Mouse (Mus musculus) limb, embryonic 12.5 days (tissue): ENCODE results near the gene Cables2. TPM values are rescaled to one million over a fixed set of nuclear protein-coding genes. Genes with fewer than 3 reads are reported as not detected.

ENCODE experiments used
- ATAC-seq: fragments of 200-750 bp; cut with Nextera tagmentation; 2 replicates; pipeline ENCODE4 v1.8.0; 2017; ENCODE audit warnings: low read depth, moderate TSS enrichment; ENCODE audit not compliant: insufficient number of reproducible peaks, insufficient read depth, low FRiP score, low TSS enrichment
- H3K27ac ChIP-seq: fragments of 300-500 bp; sonication (generic); 2 replicates; pipeline ENCODE4 v1.5.1; 2016; ENCODE audit warnings: mild to moderate bottlenecking, moderate library complexity
- H3K27me3 ChIP-seq: fragments of 300-500 bp; sonication (generic); 2 replicates; pipeline ENCODE4 v1.6.1; 2016; ENCODE audit warnings: mild to moderate bottlenecking, moderate library complexity
- H3K36me3 ChIP-seq: fragments of 300-500 bp; sonication (generic); 2 replicates; pipeline ENCODE4 v1.6.1; 2016; ENCODE audit warnings: mild to moderate bottlenecking, moderate library complexity
- H3K4me1 ChIP-seq: fragments of 300-500 bp; sonication (generic); replicated peaks from 2 replicates; pipeline ENCODE4 v1.6.1; 2016
- H3K4me2 ChIP-seq: fragments of 300-500 bp; sonication (generic); 2 replicates; pipeline ENCODE4 v1.6.1; 2016; ENCODE audit warnings: mild to moderate bottlenecking, moderate library complexity
- H3K4me3 ChIP-seq: fragments of 300-500 bp; sonication (generic); replicated peaks from 2 replicates; pipeline ENCODE4 v1.5.1; 2016; ENCODE audit warnings: mild to moderate bottlenecking
- H3K9ac ChIP-seq: fragments of 300-500 bp; sonication (generic); replicated peaks from 2 replicates; pipeline ENCODE4 v1.6.1; 2016; ENCODE audit warnings: mild to moderate bottlenecking, moderate library complexity
- H3K9me3 ChIP-seq: fragments of 300-500 bp; sonication (generic); 2 replicates; pipeline ENCODE4 v1.6.1; 2016; ENCODE audit warnings: mild to moderate bottlenecking, moderate library complexity
- WGBS: fragments of 180-500 bp; shearing (Covaris S2); methylation state at CpG from one replicate; pipeline ENCODE4 v1.1.7; 2016; 5-methylcytosine and 5-hydroxymethylcytosine counted together
- polyA plus RNA-seq: library from polyadenylated mRNA; unstranded; fragments of >200 nt; fragmentation: Nextera tagmentation; extraction: Ambion mirVana; gene quantifications from 2 replicates; pipeline ENCODE4 v1.2.1, GENCODE M21; 2016

The Cables2 gene
- polyA plus RNA-seq, 1 experiment from 2014 or later = 20.7 TPM

GRCm38 (mm10) chr2:180303468-180303867 lies 30.2 kb upstream of the Cables2 start:
- H3K4me2 ChIP-seq = no peak overlapping the region
- H3K9me3 ChIP-seq = no peaks in the 10 kb centered on the region
- H3K9ac ChIP-seq = no peak overlapping the region
- no peak for ATAC-seq
- no peak overlapping the region for H3K4me3 ChIP-seq
- WGBS = 47% methylated on average over 12 of the region's 12 CpGs
- no peak overlapping the region for H3K27ac ChIP-seq
- no peaks in the 10 kb centered on the region for H3K36me3 ChIP-seq
- H3K27me3 ChIP-seq = 0 out of 2 replicates have a peak, but pooled peaks cover 5% of the 10 kb centered on the region
- H3K4me1 ChIP-seq = no peaks in the 10 kb centered on the region

DNA sequence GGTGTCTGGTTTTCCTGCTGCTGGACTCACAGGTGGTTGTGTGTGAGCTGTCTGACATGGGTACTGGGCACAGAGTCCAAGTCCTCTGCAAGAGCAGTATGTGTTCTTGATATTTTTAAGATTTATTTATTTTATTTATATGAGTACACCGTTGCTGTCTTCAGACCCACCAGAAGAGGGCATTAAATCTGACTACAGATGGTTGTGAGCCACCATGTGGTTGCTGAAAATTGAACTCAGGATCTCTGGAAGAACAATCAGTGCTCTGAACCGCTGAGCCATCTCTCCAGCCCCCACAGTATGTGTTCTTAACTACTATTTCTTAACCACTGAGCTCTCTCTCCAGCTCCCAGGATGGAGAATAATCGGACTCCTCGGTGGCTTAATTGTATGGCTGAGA lies 28.9 kb upstream of the Cables2 start:
- Histone ChIP-seq H3K4me1 (no peaks in the 10 kb centered on the region), H3K4me3 (no peak overlapping the region), H3K4me2 (no peak overlapping the region), H3K27ac (no peak overlapping the region), H3K9ac (no peak overlapping the region), H3K9me3 (no peaks in the 10 kb centered on the region), H3K36me3 (no peaks in the 10 kb centered on the region), H3K27me3 (0 out of 2 replicates have a peak, but pooled peaks cover 5% of the 10 kb centered on the region)
- no peak for ATAC-seq
- 74% methylated on average over 4 of the region's 4 CpGs for WGBS

DNA sequence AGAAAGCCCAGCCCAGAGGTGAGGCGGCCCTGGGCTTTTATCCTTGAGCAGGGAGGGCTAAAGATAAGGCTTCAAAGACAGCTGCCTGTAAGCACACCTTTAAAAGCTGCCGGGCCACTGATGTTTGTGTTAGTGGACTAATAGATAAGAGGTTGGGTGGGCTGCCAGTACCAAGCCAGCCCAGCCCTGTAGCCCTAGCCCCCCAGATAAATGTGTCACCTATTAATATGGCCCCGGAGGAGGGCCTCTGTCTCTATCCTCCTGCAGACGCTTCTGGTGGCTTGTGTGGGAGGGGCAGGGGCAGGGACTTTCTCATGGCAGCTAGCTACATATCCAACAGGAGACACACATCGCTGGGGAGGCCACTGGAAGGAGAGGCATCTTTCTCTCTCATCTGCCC lies 27.5 kb upstream of the Cables2 start:
- no peaks in the 10 kb centered on the region for H3K9me3 ChIP-seq
- H3K27ac ChIP-seq = no peak overlapping the region
- ATAC-seq = no peak
- 0 out of 2 replicates have a peak, but pooled peaks cover 5% of the 10 kb centered on the region for H3K27me3 ChIP-seq
- 20% methylated on average over 5 of the region's 5 CpGs for WGBS
- H3K36me3 ChIP-seq = no peaks in the 10 kb centered on the region
- no peaks in the 10 kb centered on the region for H3K4me1 ChIP-seq
- no peak overlapping the region for H3K9ac ChIP-seq
- H3K4me3 ChIP-seq = no peak overlapping the region
- no peak overlapping the region for H3K4me2 ChIP-seq

DNA sequence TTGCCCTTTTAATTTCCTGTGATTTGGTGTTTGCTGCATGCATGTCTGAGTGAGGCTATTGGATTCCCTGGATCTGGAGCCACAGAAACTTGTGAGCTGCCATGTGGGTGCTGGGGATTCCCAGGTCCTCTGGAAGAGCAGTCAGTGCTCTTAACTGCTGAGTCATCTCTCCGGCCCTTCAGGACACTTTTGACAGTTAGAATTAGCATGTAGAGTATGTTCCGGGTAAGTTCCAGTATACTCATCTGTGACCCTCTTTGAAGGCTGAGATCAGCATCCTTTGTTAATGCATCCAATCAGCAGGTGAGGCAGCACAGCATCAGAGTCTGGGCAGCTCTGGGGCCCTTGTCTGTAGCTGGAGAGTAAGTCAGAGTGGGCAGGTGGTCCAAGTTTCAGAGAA lies 27.0 kb upstream of the Cables2 start:
- H3K27ac ChIP-seq = no peak overlapping the region
- no peak overlapping the region for H3K9ac ChIP-seq
- no peak overlapping the region for H3K4me3 ChIP-seq
- 64% methylated on average over 2 of the region's 2 CpGs for WGBS
- no peaks in the 10 kb centered on the region for H3K9me3 ChIP-seq
- no peak overlapping the region for H3K4me2 ChIP-seq
- H3K4me1 ChIP-seq = no peaks in the 10 kb centered on the region
- no peak for ATAC-seq
- no peaks in the 10 kb centered on the region for H3K36me3 ChIP-seq
- 0 out of 2 replicates have a peak, but pooled peaks cover 5% of the 10 kb centered on the region for H3K27me3 ChIP-seq

DNA sequence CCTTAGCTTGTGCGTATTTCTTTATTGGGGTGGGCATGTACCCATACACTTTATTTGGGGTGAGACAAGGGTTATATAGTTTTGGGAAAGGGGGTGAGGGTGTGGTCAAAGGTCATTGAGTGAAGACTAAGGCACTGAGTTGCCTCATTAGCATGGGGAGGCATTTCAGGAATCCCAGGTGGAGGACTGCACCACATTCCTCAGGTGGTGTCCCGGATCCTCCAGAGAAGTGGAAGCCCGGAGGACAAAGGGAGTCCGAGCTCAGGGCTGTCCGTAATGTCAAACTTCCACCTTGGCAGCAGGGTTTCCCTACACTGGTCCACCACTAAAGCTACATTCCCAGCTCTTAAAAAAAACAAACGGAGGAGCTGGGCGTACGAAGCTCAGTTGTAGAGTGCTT lies 19.6 kb upstream of the Cables2 start:
- Histone ChIP-seq H3K4me1 (peaks cover 9% of the 10 kb centered on the region), H3K27ac (no peak overlapping the region), H3K9me3 (no peaks in the 10 kb centered on the region), H3K4me2 (no peak overlapping the region), H3K4me3 (no peak overlapping the region), H3K36me3 (no peaks in the 10 kb centered on the region), H3K27me3 (no peaks in the 10 kb centered on the region; the same call in 1 of the 2 replicates), H3K9ac (no peak overlapping the region)
- WGBS = 73% methylated on average over 8 of the region's 8 CpGs
- ATAC-seq = no peak; the same call in 1 of the 2 replicates

DNA sequence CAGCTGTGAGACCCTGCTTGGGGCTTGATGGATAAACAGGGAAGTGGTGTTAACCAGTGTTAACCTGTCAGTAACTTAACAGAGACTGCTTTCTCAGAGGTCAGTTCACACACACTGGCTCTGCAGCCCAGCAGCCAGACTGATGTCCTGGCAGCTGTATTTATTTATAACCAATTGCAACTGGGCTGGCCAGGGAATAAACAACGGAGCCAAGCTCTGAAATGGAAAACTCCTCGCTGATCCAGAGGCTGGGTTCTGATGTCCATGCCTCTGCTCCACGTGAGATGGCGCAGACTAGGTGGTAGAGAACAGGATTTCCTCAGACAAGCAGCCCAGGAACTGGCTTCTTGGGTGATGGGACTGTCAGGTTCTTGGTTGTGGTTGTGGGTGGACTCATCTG lies 18.7 kb upstream of the Cables2 start:
- Histone ChIP-seq H3K4me3 (no peak overlapping the region), H3K27me3 (no peaks in the 10 kb centered on the region; the same call in 1 of the 2 replicates), H3K27ac (no peak overlapping the region), H3K36me3 (no peaks in the 10 kb centered on the region), H3K4me2 (no peak overlapping the region), H3K9ac (no peak overlapping the region), H3K9me3 (no peaks in the 10 kb centered on the region), H3K4me1 (peaks cover 9% of the 10 kb centered on the region)
- 66% methylated on average over 4 of the region's 4 CpGs for WGBS
- no peak for ATAC-seq

- ATAC-seq = no peak
- 79% methylated on average over 5 of the region's 5 CpGs for WGBS
- Histone ChIP-seq H3K27ac (no peak overlapping the region), H3K4me3 (no peak overlapping the region), H3K4me2 (no peak overlapping the region), H3K9ac (no peak overlapping the region), H3K9me3 (no peaks in the 10 kb centered on the region), H3K27me3 (no peaks in the 10 kb centered on the region; the same call in 1 of the 2 replicates), H3K4me1 (peaks cover 9% of the 10 kb centered on the region), H3K36me3 (no peaks in the 10 kb centered on the region)
Observed at GRCm38 (mm10) chr2:180291566-180291965, 18.3 kb upstream of the Cables2 start.

GRCm38 (mm10) chr2:180290503-180290902 lies 17.2 kb upstream of the Cables2 start:
- 54% methylated on average over 6 of the region's 6 CpGs for WGBS
- peaks cover 9% of the 10 kb centered on the region for H3K4me1 ChIP-seq
- no peak overlapping the region for H3K4me2 ChIP-seq
- H3K9ac ChIP-seq = no peak overlapping the region
- H3K4me3 ChIP-seq = no peak overlapping the region
- no peak for ATAC-seq
- no peak overlapping the region for H3K27ac ChIP-seq
- no peaks in the 10 kb centered on the region for H3K36me3 ChIP-seq
- no peaks in the 10 kb centered on the region; the same call in 1 of the 2 replicates for H3K27me3 ChIP-seq
- H3K9me3 ChIP-seq = no peaks in the 10 kb centered on the region

GRCm38 (mm10) chr2:180289440-180290108 lies 16.3 kb upstream of the Cables2 start, which contains the start of gene Rbbp8nl:
TSS of gene Rbbp8nl (minus strand) at chr2:180289879.
- H3K9me3 ChIP-seq = no peaks in the 10 kb centered on the region
- H3K4me2 ChIP-seq = peak within 1 kb of the TSS; percentile 21; the same call in 1 of the 2 replicates
- 0 out of 2 replicates have a peak within 1 kb of the TSS, but pooled peaks have one; percentile 12 for H3K27ac ChIP-seq
- no peaks in the 10 kb centered on the region; the same call in 1 of the 2 replicates for H3K27me3 ChIP-seq
- no peak within 1 kb of the TSS for H3K9ac ChIP-seq
- H3K4me3 ChIP-seq = no peak within 1 kb of the TSS
- no peak for ATAC-seq
- peaks cover 9% of the 10 kb centered on the region for H3K4me1 ChIP-seq
- H3K36me3 ChIP-seq = no peaks in the 10 kb centered on the region
- 44% methylated on average over 16 of the region's 16 CpGs for WGBS

DNA sequence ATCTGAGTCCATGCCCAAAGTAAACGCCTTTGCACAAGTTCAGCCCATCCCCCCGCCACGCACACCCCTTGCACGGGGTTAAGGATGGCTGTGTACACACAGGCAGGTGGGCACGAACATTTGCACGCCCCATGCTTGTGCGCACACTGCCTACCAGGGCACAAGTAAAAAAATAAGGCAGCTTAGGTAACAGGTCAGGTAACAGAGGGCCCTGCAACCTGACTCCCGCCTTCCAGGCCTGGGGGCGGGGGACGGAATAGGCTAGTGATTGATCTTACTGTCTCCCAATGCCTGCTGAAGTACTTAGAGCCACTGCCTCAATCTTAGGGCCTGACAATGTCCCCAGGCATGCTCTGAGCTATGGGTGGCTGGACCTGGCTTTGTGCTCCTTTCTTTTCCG lies 15.7 kb upstream of the Cables2 start:
- Histone ChIP-seq H3K36me3 (no peaks in the 10 kb centered on the region), H3K4me2 (peak overlapping the region; percentile 21; the same call in 1 of the 2 replicates), H3K27ac (no peak overlapping the region), H3K4me3 (no peak overlapping the region), H3K9me3 (no peaks in the 10 kb centered on the region), H3K27me3 (no peaks in the 10 kb centered on the region; the same call in 1 of the 2 replicates), H3K9ac (no peak overlapping the region), H3K4me1 (peaks cover 9% of the 10 kb centered on the region)
- no peak for ATAC-seq
- 44% methylated on average over 11 of the region's 11 CpGs for WGBS

DNA sequence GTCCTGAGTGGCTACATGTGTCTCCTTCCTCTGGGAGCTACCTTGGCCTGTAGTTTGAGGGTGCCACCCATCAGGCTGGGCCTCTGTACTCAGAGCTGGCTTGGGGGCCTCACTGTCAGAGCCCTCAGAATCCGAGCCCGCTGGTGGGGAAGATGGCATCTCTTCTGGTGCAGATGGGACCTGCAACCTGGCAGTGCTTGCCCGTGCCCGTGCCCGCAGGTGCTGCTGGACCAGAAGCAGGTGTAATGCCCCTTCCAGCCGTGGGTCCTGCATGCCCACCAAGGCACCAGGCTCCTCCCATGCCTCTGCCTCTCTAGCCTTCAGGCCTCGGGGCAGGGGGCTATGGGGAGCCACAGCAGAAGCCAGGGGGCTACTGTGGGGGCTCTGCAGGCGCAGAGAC lies 6.0 kb upstream of the Cables2 start:
- Histone ChIP-seq H3K27ac (no peak overlapping the region), H3K4me3 (no peak overlapping the region), H3K4me1 (0 out of 2 replicates have a peak, but pooled peaks cover 8% of the 10 kb centered on the region), H3K36me3 (no peaks in the 10 kb centered on the region), H3K9me3 (no peaks in the 10 kb centered on the region), H3K4me2 (no peak overlapping the region), H3K9ac (no peak overlapping the region), H3K27me3 (peaks cover 9% of the 10 kb centered on the region; the same call in 1 of the 2 replicates)
- no peak for ATAC-seq
- 84% methylated on average over 8 of the region's 8 CpGs for WGBS
